Mouse (Mus musculus) hindbrain, embryonic 16.5 days (tissue): ENCODE results near the gene Pla2g15. TPM values are rescaled to one million over a fixed set of nuclear protein-coding genes. Genes with fewer than 3 reads are reported as not detected.

Source experiments
- ATAC-seq: fragments of 200-750 bp; cut with Nextera tagmentation; 2 replicates; pipeline ENCODE4 v1.8.0; 2017; ENCODE audit warnings: moderate TSS enrichment, moderate library complexity
- H3K27ac ChIP-seq: fragments of 300-500 bp; sonication (generic); 2 replicates; pipeline ENCODE4 v1.5.1; 2014; ENCODE audit warnings: low read depth, mild to moderate bottlenecking, control low read depth, low read length, moderate library complexity
- H3K27me3 ChIP-seq: fragments of 300-500 bp; sonication (generic); replicated peaks from 2 replicates; pipeline ENCODE4 v1.6.1; 2014; ENCODE audit warnings: low read length; ENCODE audit not compliant: control insufficient read depth, insufficient read depth
- H3K36me3 ChIP-seq: fragments of 300-500 bp; sonication (generic); 2 replicates; pipeline ENCODE4 v1.6.1; 2014; ENCODE audit warnings: mild to moderate bottlenecking, low read length, moderate library complexity, mixed read lengths; ENCODE audit not compliant: control insufficient read depth, insufficient read depth
- H3K4me1 ChIP-seq: fragments of 300-500 bp; sonication (generic); 2 replicates; pipeline ENCODE4 v1.6.1; 2014; ENCODE audit warnings: low read depth, low read length; ENCODE audit not compliant: control insufficient read depth, insufficient read depth
- H3K4me2 ChIP-seq: fragments of 300-500 bp; sonication (generic); 2 replicates; pipeline ENCODE4 v1.6.1; 2014; ENCODE audit warnings: mild to moderate bottlenecking, low read length, control low read depth, moderate library complexity
- H3K4me3 ChIP-seq: fragments of 300-500 bp; sonication (generic); 2 replicates; pipeline ENCODE4 v1.5.1; 2014; ENCODE audit warnings: mild to moderate bottlenecking, low read length, control low read depth, moderate library complexity
- H3K9ac ChIP-seq: fragments of 300-500 bp; sonication (generic); 2 replicates; pipeline ENCODE4 v1.6.1; 2014; ENCODE audit warnings: low read depth, mild to moderate bottlenecking, control low read depth, low read length, moderate library complexity
- H3K9me3 ChIP-seq: fragments of 300-500 bp; sonication (generic); 2 replicates; pipeline ENCODE4 v1.6.1; 2014; ENCODE audit warnings: mild to moderate bottlenecking, low read length, moderate library complexity; ENCODE audit not compliant: control insufficient read depth
- WGBS: fragments of 180-500 bp; shearing (Covaris S2); extraction: QIAGEN DNeasy Blood & Tissue Kit; methylation state at CpG from one replicate; pipeline ENCODE4 v1.1.7; 2014; 5-methylcytosine and 5-hydroxymethylcytosine counted together
- polyA plus RNA-seq: library from polyadenylated mRNA; unstranded; fragments of >200 nt; fragmentation: Nextera tagmentation; extraction: Ambion mirVana; gene quantifications from 2 replicates; pipeline ENCODE4 v1.2.1, GENCODE M21; 2015

Gene Pla2g15
- polyA plus RNA-seq, 1 experiment from 2014 or later, result 23.5 TPM

DNA sequence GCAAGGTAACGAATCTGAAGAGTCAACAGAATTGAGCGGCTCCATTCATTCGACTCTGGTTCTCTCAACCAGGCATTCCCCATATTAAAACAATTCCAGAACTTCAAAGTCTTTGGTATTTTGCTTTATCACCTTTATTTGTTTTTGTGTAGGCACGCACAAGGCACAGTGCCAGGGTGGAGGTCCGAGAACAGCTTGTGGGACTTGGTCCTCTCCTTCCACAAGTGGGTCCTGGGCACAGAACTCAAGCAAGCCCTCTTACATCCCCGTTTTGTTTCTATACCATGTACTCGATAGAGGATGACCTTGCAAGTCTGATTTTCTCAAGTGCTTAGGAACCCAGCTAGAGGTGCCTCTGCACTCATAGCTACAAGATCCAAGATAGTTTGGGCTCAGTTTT, 11.6 kb upstream of the Pla2g15 start:
- peaks cover 24% of the 10 kb centered on the region for H3K4me1 ChIP-seq
- ATAC-seq, result no peak
- peak overlapping the region; percentile 52 for H3K4me3 ChIP-seq
- H3K27ac ChIP-seq, result no peak overlapping the region
- 20% methylated on average over 7 of the region's 7 CpGs for WGBS
- H3K27me3 ChIP-seq, result peaks cover 44% of the 10 kb centered on the region
- no peaks in the 10 kb centered on the region for H3K36me3 ChIP-seq
- H3K9ac ChIP-seq, result peak overlapping the region; percentile 60
- H3K4me2 ChIP-seq, result peak overlapping the region; percentile 93
- H3K9me3 ChIP-seq, result no peaks in the 10 kb centered on the region

GRCm38 (mm10) chr8:106140191-106140590, 10.0 kb upstream of the Pla2g15 start:
- WGBS, result 69% methylated on average over 5 of the region's 5 CpGs
- Histone ChIP-seq H3K4me2 (no peak overlapping the region), H3K9me3 (no peaks in the 10 kb centered on the region), H3K27me3 (peaks cover 29% of the 10 kb centered on the region), H3K27ac (no peak overlapping the region), H3K4me3 (no peak overlapping the region), H3K4me1 (peaks cover 24% of the 10 kb centered on the region), H3K9ac (no peak overlapping the region), H3K36me3 (no peaks in the 10 kb centered on the region)
- no peak for ATAC-seq

GRCm38 (mm10) chr8:106140769-106141168, 9.4 kb upstream of the Pla2g15 start:
- Histone ChIP-seq H3K9ac (no peak overlapping the region), H3K27me3 (peaks cover 23% of the 10 kb centered on the region), H3K9me3 (no peaks in the 10 kb centered on the region), H3K4me3 (no peak overlapping the region), H3K4me1 (peaks cover 21% of the 10 kb centered on the region), H3K4me2 (no peak overlapping the region), H3K36me3 (no peaks in the 10 kb centered on the region), H3K27ac (no peak overlapping the region)
- peak; percentile 64 for ATAC-seq
- 15% methylated on average over 13 of the region's 13 CpGs for WGBS

- no peaks in the 10 kb centered on the region for H3K36me3 ChIP-seq
- H3K4me2 ChIP-seq, result no peak overlapping the region
- no peaks in the 10 kb centered on the region for H3K9me3 ChIP-seq
- no peaks in the 10 kb centered on the region for H3K27me3 ChIP-seq
- no peak overlapping the region for H3K4me3 ChIP-seq
- no peak overlapping the region for H3K27ac ChIP-seq
- no peak for ATAC-seq
- no peak overlapping the region for H3K9ac ChIP-seq
- WGBS, result 83% methylated on average over 2 of the region's 2 CpGs
- no peaks in the 10 kb centered on the region for H3K4me1 ChIP-seq
These were observed 4.9 kb upstream of the Pla2g15 start for GRCm38 (mm10) chr8:106145331-106145730.

GRCm38 (mm10) chr8:106146014-106146413, 4.2 kb upstream of the Pla2g15 start:
- no peak for ATAC-seq
- Histone ChIP-seq H3K4me1 (peaks cover 5% of the 10 kb centered on the region), H3K4me3 (no peak overlapping the region), H3K9ac (no peak overlapping the region), H3K27ac (no peak overlapping the region), H3K9me3 (no peaks in the 10 kb centered on the region), H3K27me3 (no peaks in the 10 kb centered on the region), H3K36me3 (no peaks in the 10 kb centered on the region), H3K4me2 (no peak overlapping the region)
- WGBS, result 90% methylated on average over 4 of the region's 4 CpGs

- no peak overlapping the region for H3K27ac ChIP-seq
- H3K4me3 ChIP-seq, result no peak overlapping the region
- peaks cover 7% of the 10 kb centered on the region for H3K4me1 ChIP-seq
- H3K36me3 ChIP-seq, result no peaks in the 10 kb centered on the region
- H3K9me3 ChIP-seq, result no peaks in the 10 kb centered on the region
- no peaks in the 10 kb centered on the region for H3K27me3 ChIP-seq
- H3K9ac ChIP-seq, result no peak overlapping the region
- 80% methylated on average over 6 of the region's 6 CpGs for WGBS
- no peak for ATAC-seq
- H3K4me2 ChIP-seq, result no peak overlapping the region
These were observed 2.2 kb upstream of the Pla2g15 start for GRCm38 (mm10) chr8:106147868-106148565.

- Histone ChIP-seq H3K4me3 (no peak overlapping the region), H3K27me3 (no peaks in the 10 kb centered on the region), H3K9me3 (no peaks in the 10 kb centered on the region), H3K9ac (no peak overlapping the region), H3K4me1 (peaks cover 7% of the 10 kb centered on the region), H3K4me2 (no peak overlapping the region), H3K27ac (no peak overlapping the region), H3K36me3 (no peaks in the 10 kb centered on the region)
- no peak for ATAC-seq
- 87% methylated on average over 6 of the region's 6 CpGs for WGBS
These were observed 1.2 kb upstream of the Pla2g15 start for GRCm38 (mm10) chr8:106149025-106149424.

- peak overlapping the region; percentile 61; the same call in 1 of the 2 replicates for H3K27ac ChIP-seq
- 21% methylated on average over 8 of the region's 8 CpGs for WGBS
These were observed 428 bp downstream of the Pla2g15 start for GRCm38 (mm10) chr8:106150653-106151000.

GRCm38 (mm10) chr8:106151041-106151440, 842 bp downstream of the Pla2g15 start:
- Histone ChIP-seq H3K4me1 (peaks cover 7% of the 10 kb centered on the region), H3K4me2 (peak overlapping the region; percentile 72), H3K9me3 (no peaks in the 10 kb centered on the region), H3K4me3 (peak overlapping the region; percentile 78), H3K27ac (no peak overlapping the region), H3K9ac (peak overlapping the region; percentile 87), H3K36me3 (no peaks in the 10 kb centered on the region), H3K27me3 (no peaks in the 10 kb centered on the region)
- ATAC-seq, result no peak
- WGBS, result 73% methylated on average over 9 of the region's 9 CpGs

More at GRCm38 (mm10) chr8:106150653-106151000, 428 bp downstream of the Pla2g15 start:
- no peaks in the 10 kb centered on the region for H3K36me3 ChIP-seq
- no peak for ATAC-seq
- H3K27me3 ChIP-seq, result no peaks in the 10 kb centered on the region
- peaks cover 7% of the 10 kb centered on the region for H3K4me1 ChIP-seq
- peak overlapping the region; percentile 72 for H3K4me2 ChIP-seq
- H3K4me3 ChIP-seq, result peak overlapping the region; percentile 78
- H3K9me3 ChIP-seq, result no peaks in the 10 kb centered on the region
- H3K9ac ChIP-seq, result peak overlapping the region; percentile 87
